Mouse (Mus musculus): ENCODE results near the gene Foxp1. TPM values are rescaled to one million over a fixed set of nuclear protein-coding genes. Genes with fewer than 3 reads are reported as not detected.

The Foxp1 gene
- polyA plus RNA-seq, 2 experiments: 101 to 166 TPM

- no peaks in the 10 kb centered on the region for H3K9me3 ChIP-seq (ENCODE audit: control insufficient read depth, low read length)
- no peak overlapping the region for H3K27ac ChIP-seq (replicated peaks; ENCODE audit: low read depth, low read length)
- ATAC-seq (ENCODE audit: low FRiP score, low read depth): no peak
- H3K4me2 ChIP-seq (replicated peaks; ENCODE audit: low read depth, low read length, severe bottlenecking): no peak overlapping the region
- no peak overlapping the region for H3K9ac ChIP-seq (ENCODE audit: low read depth, low read length, severe bottlenecking)
- no peak for TF ChIP-seq POLR2A (IDR thresholded peaks at IDR 0.05; ENCODE audit: borderline replicate concordance, extremely low read depth, insufficient read depth, insufficient read length)
- H3K27me3 ChIP-seq (ENCODE audit: control insufficient read depth, insufficient read depth, low read length): no peaks in the 10 kb centered on the region
- H3K36me3 ChIP-seq (ENCODE audit: control insufficient read depth, insufficient read depth, low read length): no peaks in the 10 kb centered on the region
- no peak overlapping the region for H3K4me3 ChIP-seq (replicated peaks; ENCODE audit: low read length)
- H3K4me1 ChIP-seq (ENCODE audit: control insufficient read depth, insufficient read depth, low read length): peaks cover 11% of the 10 kb centered on the region
- 49% methylated on average over 2 of the region's 2 CpGs for WGBS
- DNase-seq (ENCODE audit: low spot score): no peak
These were observed 121.3 kb downstream of the Foxp1 start for GRCm38 (mm10) chr6:99401211-99401610.

GRCm38 (mm10) chr6:99395745-99396144 is 126.8 kb downstream of the Foxp1 start:
- no peak for DNase-seq (ENCODE audit: low spot score)
- Histone ChIP-seq H3K4me1 (ENCODE audit: control insufficient read depth, insufficient read depth, low read length) (peaks cover 13% of the 10 kb centered on the region; the same call in 1 of the 2 replicates), H3K27ac (replicated peaks; ENCODE audit: low read depth, low read length) (no peak overlapping the region), H3K36me3 (ENCODE audit: control insufficient read depth, insufficient read depth, low read length) (no peaks in the 10 kb centered on the region), H3K4me3 (replicated peaks; ENCODE audit: low read length) (no peak overlapping the region), H3K9me3 (ENCODE audit: control insufficient read depth, low read length) (no peaks in the 10 kb centered on the region), H3K9ac (ENCODE audit: low read depth, low read length, severe bottlenecking) (no peak overlapping the region), H3K27me3 (ENCODE audit: control insufficient read depth, insufficient read depth, low read length) (no peaks in the 10 kb centered on the region), H3K4me2 (replicated peaks; ENCODE audit: low read depth, low read length, severe bottlenecking) (no peak overlapping the region)
- ATAC-seq (ENCODE audit: low FRiP score, low read depth): no peak
- TF ChIP-seq POLR2A (IDR thresholded peaks at IDR 0.05; ENCODE audit: borderline replicate concordance, extremely low read depth, insufficient read depth, insufficient read length): no peak
- 54% methylated on average over 12 of the region's 12 CpGs for WGBS

- no peak for DNase-seq (ENCODE audit: low spot score)
- H3K9me3 ChIP-seq (ENCODE audit: control insufficient read depth, low read length): no peaks in the 10 kb centered on the region
- TF ChIP-seq POLR2A (IDR thresholded peaks at IDR 0.05; ENCODE audit: borderline replicate concordance, extremely low read depth, insufficient read depth, insufficient read length): no peak
- H3K36me3 ChIP-seq (ENCODE audit: control insufficient read depth, insufficient read depth, low read length): 0 out of 2 replicates have a peak, but pooled peaks cover 3% of the 10 kb centered on the region
- whole genome bisulfite sequencing: 65% methylated on average over 5 of the region's 5 CpGs
- no peak overlapping the region for H3K9ac ChIP-seq (ENCODE audit: low read depth, low read length, severe bottlenecking)
- H3K4me1 ChIP-seq (ENCODE audit: control insufficient read depth, insufficient read depth, low read length): peaks cover 16% of the 10 kb centered on the region
- H3K4me2 ChIP-seq (replicated peaks; ENCODE audit: low read depth, low read length, severe bottlenecking): no peak overlapping the region
- no peak overlapping the region for H3K4me3 ChIP-seq (replicated peaks; ENCODE audit: low read length)
- H3K27ac ChIP-seq (replicated peaks; ENCODE audit: low read depth, low read length): no peak overlapping the region
- ATAC-seq (ENCODE audit: low FRiP score, low read depth): no peak
- no peaks in the 10 kb centered on the region for H3K27me3 ChIP-seq (ENCODE audit: control insufficient read depth, insufficient read depth, low read length)
These were observed 127.7 kb downstream of the Foxp1 start for GRCm38 (mm10) chr6:99394801-99395200.

- H3K4me3 ChIP-seq (replicated peaks; ENCODE audit: low read length): no peak overlapping the region
- 89% methylated on average over 6 of the region's 6 CpGs for WGBS
- no peaks in the 10 kb centered on the region for H3K9me3 ChIP-seq (ENCODE audit: control insufficient read depth, low read length)
- no peak for TF ChIP-seq POLR2A (IDR thresholded peaks at IDR 0.05; ENCODE audit: borderline replicate concordance, extremely low read depth, insufficient read depth, insufficient read length)
- ATAC-seq (ENCODE audit: low FRiP score, low read depth) (no peak), DNase-seq (ENCODE audit: low spot score) (peak; percentile 40)
- no peak overlapping the region for H3K9ac ChIP-seq (ENCODE audit: low read depth, low read length, severe bottlenecking)
- H3K27ac ChIP-seq (replicated peaks; ENCODE audit: low read depth, low read length): no peak overlapping the region
- H3K4me1 ChIP-seq (ENCODE audit: control insufficient read depth, insufficient read depth, low read length): peaks cover 17% of the 10 kb centered on the region
- H3K27me3 ChIP-seq (ENCODE audit: control insufficient read depth, insufficient read depth, low read length): no peaks in the 10 kb centered on the region
- H3K36me3 ChIP-seq (ENCODE audit: control insufficient read depth, insufficient read depth, low read length): 0 out of 2 replicates have a peak, but pooled peaks cover 3% of the 10 kb centered on the region
- no peak overlapping the region for H3K4me2 ChIP-seq (replicated peaks; ENCODE audit: low read depth, low read length, severe bottlenecking)
These were observed 130.0 kb downstream of the Foxp1 start for GRCm38 (mm10) chr6:99392484-99392883.

GRCm38 (mm10) chr6:99388741-99389675 is 133.5 kb downstream of the Foxp1 start:
- Histone ChIP-seq H3K27me3 (ENCODE audit: control insufficient read depth, insufficient read depth, low read length) (no peaks in the 10 kb centered on the region), H3K4me3 (replicated peaks; ENCODE audit: low read length) (no peak overlapping the region), H3K4me2 (replicated peaks; ENCODE audit: low read depth, low read length, severe bottlenecking) (no peak overlapping the region), H3K27ac (replicated peaks; ENCODE audit: low read depth, low read length) (no peak overlapping the region), H3K4me1 (ENCODE audit: control insufficient read depth, insufficient read depth, low read length) (peaks cover 11% of the 10 kb centered on the region), H3K9me3 (ENCODE audit: control insufficient read depth, low read length) (no peaks in the 10 kb centered on the region), H3K9ac (ENCODE audit: low read depth, low read length, severe bottlenecking) (no peak overlapping the region), H3K36me3 (ENCODE audit: control insufficient read depth, insufficient read depth, low read length) (0 out of 2 replicates have a peak, but pooled peaks cover 3% of the 10 kb centered on the region)
- WGBS: 62% methylated on average over 19 of the region's 19 CpGs
- no peak for DNase-seq (ENCODE audit: low spot score)
- no peak for ATAC-seq (ENCODE audit: low FRiP score, low read depth)
- no peak for TF ChIP-seq POLR2A (IDR thresholded peaks at IDR 0.05; ENCODE audit: borderline replicate concordance, extremely low read depth, insufficient read depth, insufficient read length)
